In the genomic region with DNA sequence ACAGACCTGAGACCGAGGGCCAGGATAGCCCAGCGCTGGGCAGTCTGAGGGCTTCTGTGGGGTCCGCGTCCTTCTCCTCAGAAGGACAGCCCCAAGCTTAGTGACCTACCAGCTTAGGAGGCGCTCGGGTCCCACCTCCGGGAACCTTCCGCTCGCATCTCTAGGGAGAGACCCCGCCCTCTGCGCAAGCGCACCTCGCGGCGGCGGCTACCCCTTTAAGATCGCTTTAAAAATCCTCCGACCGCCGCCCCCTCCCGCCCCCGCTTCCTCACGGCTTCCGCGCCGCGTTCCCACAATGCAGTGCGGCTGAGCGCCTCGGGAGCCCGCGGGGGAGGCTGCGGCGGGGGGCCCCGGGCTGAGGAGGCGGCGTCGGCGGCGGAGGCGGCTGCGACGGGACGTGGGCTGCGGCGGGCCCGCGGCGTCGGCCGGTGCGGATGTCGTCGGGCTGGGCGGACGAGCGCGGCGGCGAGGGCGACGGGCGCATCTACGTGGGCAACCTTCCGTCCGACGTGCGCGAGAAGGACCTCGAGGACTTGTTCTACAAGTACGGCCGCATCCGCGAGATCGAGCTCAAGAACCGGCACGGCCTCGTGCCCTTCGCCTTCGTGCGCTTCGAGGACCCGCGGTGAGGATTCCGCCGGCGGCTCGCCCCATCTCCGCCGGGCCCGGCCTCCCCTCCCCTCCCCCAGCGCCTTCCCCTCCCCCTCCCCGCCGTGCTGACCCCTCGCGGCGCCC, we compare ENCODE assay signal across 8 mouse cellular contexts. TPM values are rescaled to one million over a fixed set of nuclear protein-coding genes. Genes with fewer than 3 reads are reported as not detected.
DNase-seq lines count a peak whose midpoint lies in the region; ATAC-seq and TF ChIP-seq lines count a peak whose summit lies in the region.

A gene (plus strand): TSS at position 303 of the 735 bp plus-strand sequence.

- H3K4me3 ChIP-seq in hindbrain, embryonic 14.5 days (replicated peaks; ENCODE audit: low read length), result peak within 1 kb of the TSS; percentile 94

- no peak for TF ChIP-seq CTCF in Patski (IDR thresholded peaks at IDR 0.05)

- peak within 1 kb of the TSS; percentile 88 for H3K27ac ChIP-seq in hindbrain, embryonic 14.5 days

- in situ Hi-C loops in Patski (cut with MboI; ENCODE audit: low pct_unique_long_range_greater_than_20kb), result loop anchor here (5.0 kb wide), 1 partner anchor 90 kb away; a partner anchor contains a TSS

- CTCF ChIA-PET in Patski (lab: Charles Lee), result interaction anchor here (1.8 kb wide), 1 partner anchor 13 kb away, joined by 4 read pairs; no protein-coding TSS in a partner anchor

- peak within 1 kb of the TSS; percentile 91 for H3K9ac ChIP-seq in hindbrain, embryonic 14.5 days

- DNase-seq in Patski (ENCODE audit: low read depth, low spot score), result peak; percentile 74
- peak; percentile 98 to 99 for DNase-seq in cerebellum, postnatal 14 days
- DNase-seq in frontal cortex, postnatal 25 days (ENCODE audit: low spot score in 2 of 2), result peak; percentile 86 to 90
- DNase-seq in hindbrain, embryonic 14.5 days (ENCODE audit: low spot score), result peak; percentile 95
- peak; percentile 91 for DNase-seq in left cerebral cortex, adult 11 months (ENCODE audit: low spot score)
- DNase-seq in lung, postnatal 4 days, result peak; percentile 97
- peak; percentile 94 for DNase-seq in retina, postnatal 7 days (ENCODE audit: low read depth, low spot score)
- DNase-seq in urinary bladder, adult 2 months (ENCODE audit: low spot score), result peak; percentile 94

- peaks cover 27% of the 10 kb centered on the region for H3K36me3 ChIP-seq in hindbrain, embryonic 14.5 days (replicated peaks; ENCODE audit: control insufficient read depth, insufficient read depth)

- WGBS in hindbrain, embryonic 14.5 days, result 0% methylated on average over 83 of the region's 97 CpGs

- peak within 1 kb of the TSS; percentile 92 for H3K4me2 ChIP-seq in hindbrain, embryonic 14.5 days (replicated peaks)

- no peaks in the 10 kb centered on the region for H3K9me3 ChIP-seq in hindbrain, embryonic 14.5 days (ENCODE audit: control insufficient read depth, low read length)

- peaks cover 27% of the 10 kb centered on the region for H3K4me1 ChIP-seq in hindbrain, embryonic 14.5 days (replicated peaks; ENCODE audit: control insufficient read depth, insufficient read depth, low read length)

- H3K27me3 ChIP-seq in Patski, result no peaks in the 10 kb centered on the region
- H3K27me3 ChIP-seq in hindbrain, embryonic 14.5 days (ENCODE audit: control insufficient read depth, insufficient read depth, low read length), result no peaks in the 10 kb centered on the region

- peak; percentile 91 for ATAC-seq in Patski
- peak; percentile 94 for ATAC-seq in hindbrain, embryonic 14.5 days (ENCODE audit: low FRiP score)

- POLR2A ChIA-PET in Patski (lab: Charles Lee), result interaction anchor here (0.6 to 1.7 kb wide), 7 partner anchors 10 to 53 kb away, joined by 3 to 6 read pairs (median 4); a partner anchor contains a TSS

RNA-seq across cellular contexts. Expression of the gene that starts here (rescaled TPM):
- 137 TPM for polyA plus RNA-seq in Patski (2021)
- polyA plus RNA-seq in hindbrain, embryonic 14.5 days (2014; fragmentation: Nextera tagmentation; extraction: Ambion mirVana), result 140 and 145 TPM in 2 replicates
- polyA plus RNA-seq in urinary bladder, adult 2 months (2012; rRNA removed), result 56.7 and 60.4 TPM in 2 replicates

Comparison
In these comparisons a context has a peak if more than half of its experiments do, and no peak if none do; other contexts are left out.
1. Peak in every context shown above with its lines: DNase-seq, ATAC-seq, H3K4me3 ChIP-seq and H3K27ac ChIP-seq.